Mouse (Mus musculus) ES-Bruce4 (cell line): ENCODE results near the gene Slc20a1.

Experiments used
- CTCF ChIP-seq: IDR thresholded peaks from one replicate; pipeline ENCODE4 v1.8.1; 2011; ENCODE audit warnings: low read depth, low read length
- EP300 ChIP-seq: IDR thresholded peaks from 2 replicates; pipeline ENCODE4 v1.6.1; 2011; ENCODE audit warnings: low read depth, low read length; ENCODE audit not compliant: insufficient read depth
- POLR2A ChIP-seq: IDR thresholded peaks from one replicate; pipeline ENCODE4 v1.8.1; 2011; ENCODE audit warnings: low read length; ENCODE audit not compliant: insufficient read depth

DNA sequence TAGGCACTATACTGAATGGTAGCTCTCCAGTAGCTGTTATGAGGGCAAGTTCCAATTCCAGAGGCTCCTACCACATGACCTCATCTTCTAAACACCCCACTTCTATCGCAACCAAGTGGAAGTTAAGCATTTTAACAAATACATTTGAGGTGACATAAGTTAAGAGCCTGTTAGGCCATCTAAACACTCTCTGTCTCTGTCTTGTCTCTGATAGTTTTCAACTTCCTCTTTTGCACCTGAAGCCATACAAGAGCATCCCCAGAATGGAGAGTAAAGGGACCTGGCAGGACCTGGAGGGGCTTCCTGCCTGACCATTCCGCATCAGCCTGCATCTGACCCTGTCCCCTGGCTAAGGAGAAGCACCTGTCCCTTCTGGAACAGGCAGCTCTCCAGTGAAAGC, 36.2 kb downstream of the Slc20a1 start:
- TF ChIP-seq EP300 = no peak
- TF ChIP-seq CTCF = no peak
- no peak for TF ChIP-seq POLR2A
